ENCODE assay signal across 9 mouse cellular contexts in the genomic region with DNA sequence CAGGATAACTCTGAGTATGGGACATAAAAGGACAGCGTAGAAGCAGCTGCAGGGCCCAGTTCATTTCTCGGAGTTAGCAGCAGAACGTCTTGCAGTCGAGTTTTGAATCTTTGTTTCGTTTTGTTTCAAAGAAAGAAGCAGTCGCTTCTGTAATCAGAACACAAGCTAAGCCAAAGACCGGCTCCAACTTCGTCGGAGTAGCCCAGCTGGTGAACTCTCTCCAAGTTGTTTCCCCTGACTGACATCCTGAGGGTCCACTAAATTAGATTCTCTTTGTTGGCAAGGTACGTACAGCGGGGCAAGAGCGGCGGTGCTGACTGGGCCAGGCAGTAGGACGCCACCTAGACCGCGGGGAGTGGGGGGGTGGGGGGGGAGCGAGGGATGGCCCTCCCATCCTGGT.
DNase-seq lines count a peak whose midpoint lies in the region; ATAC-seq and TF ChIP-seq lines count a peak whose summit lies in the region.
"Had no signal": no experiment of that assay in that cellular context is flagged by ENCODE, and none has a peak within 500 bp of the region (broad histone marks: within the 10 kb centered on the region; RNA-seq: fewer than 3 reads in every experiment).

No protein-coding gene starts in this region.

- H3K4me1 ChIP-seq in heart, postnatal 0 days (ENCODE audit: control insufficient read depth, insufficient read depth) = no peaks in the 10 kb centered on the region
- no peaks in the 10 kb centered on the region for H3K4me1 ChIP-seq in embryonic facial prominence, embryonic 15.5 days
- H3K4me1 ChIP-seq in intestine, embryonic 14.5 days (replicated peaks; ENCODE audit: control insufficient read depth, insufficient read depth, low read length) = no peaks in the 10 kb centered on the region

- H3K27me3 ChIP-seq in heart, postnatal 0 days (ENCODE audit: control insufficient read depth, insufficient read depth, low read length) = peaks cover 74% of the 10 kb centered on the region
- peaks cover 75% of the 10 kb centered on the region for H3K27me3 ChIP-seq in embryonic facial prominence, embryonic 15.5 days
- peaks cover 83% of the 10 kb centered on the region for H3K27me3 ChIP-seq in intestine, embryonic 14.5 days (replicated peaks; ENCODE audit: control insufficient read depth, insufficient read depth, low read length)

- peak overlapping the region; percentile 38 for H3K4me3 ChIP-seq in heart, postnatal 0 days (ENCODE audit: low read depth, low read length)
- peak overlapping the region; percentile 20 for H3K4me3 ChIP-seq in embryonic facial prominence, embryonic 15.5 days (replicated peaks)
- peak overlapping the region; percentile 15; the same call in 1 of the 2 replicates for H3K4me3 ChIP-seq in intestine, embryonic 14.5 days (ENCODE audit: low read depth, low read length)

- no peak for ATAC-seq in heart, postnatal 0 days (ENCODE audit: insufficient read depth, low read depth)
- ATAC-seq in embryonic facial prominence, embryonic 15.5 days (ENCODE audit: insufficient number of reproducible peaks, low FRiP score, low TSS enrichment, low read depth) = no peak
- ATAC-seq in intestine, embryonic 14.5 days (replicated peaks; ENCODE audit: low FRiP score, low TSS enrichment, low read depth) = no peak
- no peak for ATAC-seq in megakaryocyte-erythroid progenitor cell, adult 5-6 weeks (replicated peaks; ENCODE audit: low FRiP score, low TSS enrichment, poor library complexity, severe bottlenecking)

- no peak overlapping the region for H3K9ac ChIP-seq in heart, postnatal 0 days (replicated peaks; ENCODE audit: low read depth, low read length)
- H3K9ac ChIP-seq in embryonic facial prominence, embryonic 15.5 days = no peak overlapping the region
- no peak overlapping the region for H3K9ac ChIP-seq in intestine, embryonic 14.5 days (ENCODE audit: low read length)

- 18% methylated on average over 17 of the region's 17 CpGs for WGBS in heart, postnatal 0 days
- WGBS in embryonic facial prominence, embryonic 15.5 days = 21% methylated on average over 17 of the region's 17 CpGs
- 14% methylated on average over 17 of the region's 17 CpGs for WGBS in intestine, embryonic 14.5 days

- H3K27ac ChIP-seq in heart, postnatal 0 days (ENCODE audit: low read depth) = no peak overlapping the region
- no peak overlapping the region for H3K27ac ChIP-seq in embryonic facial prominence, embryonic 15.5 days (replicated peaks)
- H3K27ac ChIP-seq in intestine, embryonic 14.5 days (ENCODE audit: low read depth) = no peak overlapping the region

- no peaks in the 10 kb centered on the region for H3K36me3 ChIP-seq in heart, postnatal 0 days (replicated peaks; ENCODE audit: control insufficient read depth, insufficient read depth, low read length)
- H3K36me3 ChIP-seq in embryonic facial prominence, embryonic 15.5 days = no peaks in the 10 kb centered on the region
- H3K36me3 ChIP-seq in intestine, embryonic 14.5 days (ENCODE audit: control insufficient read depth, insufficient read depth, low read length) = no peaks in the 10 kb centered on the region

- no peak for TF ChIP-seq CTCF in heart, postnatal 0 days (IDR thresholded peaks at IDR 0.05; ENCODE audit: low read depth)

- H3K9me3 ChIP-seq in heart, postnatal 0 days (replicated peaks; ENCODE audit: control insufficient read depth, low read length) = no peaks in the 10 kb centered on the region
- H3K9me3 ChIP-seq in embryonic facial prominence, embryonic 15.5 days (replicated peaks) = no peaks in the 10 kb centered on the region
- H3K9me3 ChIP-seq in intestine, embryonic 14.5 days (ENCODE audit: control insufficient read depth, low read length) = no peaks in the 10 kb centered on the region

- peak overlapping the region; percentile 51 for H3K4me2 ChIP-seq in heart, postnatal 0 days (ENCODE audit: low read depth, low read length)
- H3K4me2 ChIP-seq in embryonic facial prominence, embryonic 15.5 days (replicated peaks) = peak overlapping the region; percentile 29
- peak overlapping the region; percentile 6; the same call in 1 of the 2 replicates for H3K4me2 ChIP-seq in intestine, embryonic 14.5 days (ENCODE audit: low read length)

- DNase-seq in heart, postnatal 0 days (ENCODE audit: low spot score) = no peak
- DNase-seq in heart, postnatal 4 days = no peak
- peak; percentile 66 for DNase-seq in intestine, embryonic 14.5 days (ENCODE audit: low spot score)
- DNase-seq in neural tube, embryonic 10.5 days (ENCODE audit: extremely low spot score, low spot score) = peak; percentile 27
- DNase-seq in urinary bladder, postnatal 25 days (ENCODE audit: low spot score) = no peak
- no peak for DNase-seq in layer of hippocampus, adult 9-10 months (ENCODE audit: low spot score)
- DNase-seq: cerebellum, adult 18-20 months had no signal

- TF ChIP-seq EP300 in heart, postnatal 0 days (IDR thresholded peaks at IDR 0.05; ENCODE audit: low read depth) = no peak

Comparison
In these comparisons a context has a peak if more than half of its experiments do, and no peak if none do; other contexts are left out.
1. DNase-seq: peak in intestine, embryonic 14.5 days (single experiment) and neural tube, embryonic 10.5 days (single experiment); none in heart, postnatal 0 days (single experiment), heart, postnatal 4 days (single experiment), urinary bladder, postnatal 25 days (single experiment) and layer of hippocampus, adult 9-10 months (single experiment).
2. Peak in every context shown above with its lines, with median percentiles within 50 percentile points of each other: H3K4me2 ChIP-seq and H3K4me3 ChIP-seq.